Mouse (Mus musculus) gastrocnemius, postnatal 10 days (tissue): ENCODE measurements at regions not wholly inside any gene's neighbourhood (a gene's known extent, or its start where the extent isn't known, plus 50 kb on each side); places are given as distances from the start of the nearest gene placed in this dataset.

Experiments used
- DNase-seq: peaks from one replicate; pipeline ENCODE4 v3.0.0; 2021; ENCODE audit warnings: mixed read lengths

DNA sequence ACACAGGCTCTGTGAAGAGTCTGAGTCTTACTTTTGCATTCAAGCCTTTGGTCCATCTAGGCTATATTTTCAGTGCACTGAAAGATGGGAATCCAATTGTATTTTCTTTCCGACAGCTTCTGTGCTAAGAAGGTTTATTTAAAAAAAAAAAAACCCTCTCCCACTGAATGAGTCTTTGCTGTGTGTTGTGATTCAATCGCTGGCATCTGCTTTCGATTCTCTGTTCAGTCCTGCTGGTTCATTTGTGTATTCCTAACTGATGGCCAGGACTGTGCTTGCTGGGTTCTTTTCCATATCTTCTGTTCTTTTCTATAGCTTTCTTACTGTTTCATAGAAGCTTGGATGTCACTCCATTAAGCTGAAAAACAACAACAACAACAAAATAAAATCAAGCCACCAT is 132.9 kb downstream of the Tex36 start:
- no peak for DNase-seq

- no peak for DNase-seq
Measured at GRCm38 (mm10) chr7:133468346-133468745, 133.6 kb downstream of the Tex36 start.

DNA sequence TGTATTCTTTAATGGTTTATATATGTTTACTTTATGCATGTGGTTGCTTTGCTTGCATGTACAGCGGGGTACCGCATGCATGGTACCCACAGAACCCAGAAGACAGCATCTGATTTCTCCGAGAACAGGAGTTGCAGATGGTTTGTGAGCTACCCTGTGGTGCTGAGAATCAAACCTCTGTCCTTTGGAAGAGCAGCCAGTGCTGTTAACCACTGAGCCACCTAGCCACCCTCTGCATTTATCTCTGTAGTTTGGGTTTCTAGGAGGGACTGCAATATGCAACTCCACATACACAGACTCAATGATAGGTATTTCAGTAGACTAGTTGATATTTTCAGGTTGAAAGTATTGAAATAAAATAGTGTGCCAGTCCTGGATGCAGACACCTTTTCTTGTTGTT is 134.4 kb downstream of the Tex36 start:
- no peak for DNase-seq

- DNase-seq, result no peak
Measured at GRCm38 (mm10) chr7:133459306-133459705, 142.7 kb downstream of the Tex36 start.

- peak; percentile 15 for DNase-seq
Measured at GRCm38 (mm10) chr7:133457436-133458324, 144.3 kb downstream of the Tex36 start.

DNA sequence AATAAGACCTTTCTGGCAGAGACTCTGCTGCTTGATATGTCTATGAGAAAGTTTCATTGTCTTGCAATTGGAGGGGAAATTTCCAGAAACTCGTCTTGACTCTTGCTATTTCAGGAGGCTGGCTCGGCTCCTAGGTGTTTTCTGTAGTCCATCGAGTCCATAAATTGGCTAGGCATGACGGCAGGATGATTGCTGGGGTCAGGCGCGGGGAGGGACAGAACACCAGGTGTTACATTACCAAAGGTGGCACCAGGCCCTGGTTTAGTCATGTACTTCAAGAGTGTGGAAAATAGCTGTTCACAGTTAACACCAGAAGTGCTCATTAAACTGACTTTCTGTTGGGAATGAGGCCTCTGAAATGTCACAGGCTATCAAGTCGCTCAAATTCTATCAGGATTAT is 151.7 kb downstream of the Tex36 start:
- no peak for DNase-seq

DNA sequence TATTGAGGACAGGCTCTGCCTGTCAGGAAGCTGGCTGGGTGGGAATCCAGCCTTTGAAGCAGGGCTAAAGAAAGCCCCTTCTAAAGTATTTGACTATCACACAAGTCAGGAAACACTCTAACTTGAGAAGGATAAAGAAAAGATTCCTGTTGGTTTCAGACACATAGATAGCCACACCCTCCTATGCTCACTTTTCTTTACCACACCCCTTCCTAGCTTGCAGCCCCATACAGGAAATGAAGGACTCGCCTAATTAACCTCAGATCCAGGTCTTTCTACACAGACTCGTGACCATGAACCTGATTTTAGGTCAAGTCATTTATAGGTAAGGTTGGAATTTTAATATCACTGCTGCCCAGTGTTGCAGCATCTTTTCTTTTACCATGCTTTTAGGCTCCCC is 154.9 kb downstream of the Tex36 start:
- DNase-seq, result no peak

- no peak for DNase-seq
Measured at GRCm38 (mm10) chr7:133441661-133442060, 160.3 kb downstream of the Tex36 start.

GRCm38 (mm10) chr7:133441169-133441568 is 160.8 kb downstream of the Tex36 start:
- DNase-seq, result no peak

DNA sequence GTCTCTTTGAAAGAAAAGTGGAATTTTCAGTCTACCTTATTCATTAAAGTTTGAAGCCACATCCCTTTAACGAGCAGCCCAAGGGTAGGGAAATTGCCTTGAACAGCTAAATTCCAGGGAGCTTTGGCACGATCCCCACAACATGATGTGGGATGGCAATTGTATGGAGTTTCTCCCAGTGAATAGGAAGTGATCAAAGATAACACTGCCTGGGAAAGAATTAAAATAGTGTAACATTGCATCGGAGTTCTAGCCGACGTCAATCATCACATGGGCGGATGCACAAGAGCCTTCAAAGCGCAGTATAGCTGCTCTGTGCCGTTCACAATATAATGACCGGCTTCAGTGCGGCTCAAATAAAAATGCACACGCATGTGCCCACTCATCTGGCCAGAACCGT is 161.2 kb downstream of the Tex36 start:
- no peak for DNase-seq

DNA sequence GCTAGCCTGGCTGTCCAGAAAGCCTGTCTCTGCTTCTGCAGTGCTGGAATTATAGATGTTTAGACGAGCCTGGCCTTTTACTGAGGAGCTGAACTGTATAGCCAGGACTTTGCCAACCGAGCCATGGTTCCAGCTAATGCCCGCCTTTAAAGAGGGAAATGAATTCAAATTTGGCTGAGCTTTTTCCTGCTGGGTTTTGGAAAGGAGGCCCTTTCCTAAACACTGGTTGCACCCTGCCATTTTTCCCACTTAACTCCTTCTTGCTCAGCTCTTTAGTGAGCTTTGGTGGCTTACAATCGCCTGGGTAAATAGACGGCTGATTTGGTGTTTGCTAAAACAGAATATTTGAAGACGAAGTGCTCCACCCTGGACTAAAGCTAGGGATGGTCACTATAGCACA is 161.9 kb downstream of the Tex36 start:
- DNase-seq, result no peak

- DNase-seq, result no peak
Measured at GRCm38 (mm10) chr7:133438631-133439030, 163.3 kb downstream of the Tex36 start.

DNA sequence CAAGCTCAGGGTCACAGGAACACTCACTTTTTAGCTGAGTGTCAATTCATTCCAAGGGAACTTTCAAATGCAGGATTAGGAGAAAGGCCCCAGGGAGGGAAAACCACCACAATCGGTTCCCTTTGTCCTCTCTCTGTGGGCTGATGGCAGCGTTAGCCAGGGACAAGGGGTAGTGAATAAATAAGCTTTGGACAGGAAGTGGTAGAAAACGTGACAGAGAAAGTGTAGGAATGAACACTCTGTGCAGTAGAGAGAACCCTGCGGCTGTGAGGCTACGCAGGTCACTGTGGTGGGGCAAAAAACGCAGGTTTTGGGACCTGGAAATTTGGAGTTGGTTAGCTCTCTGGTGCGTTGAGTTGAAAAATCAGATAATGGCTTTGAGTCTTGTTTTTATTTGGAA is 164.1 kb downstream of the Tex36 start:
- DNase-seq, result no peak

GRCm38 (mm10) chr7:133435596-133436357 is 166.2 kb downstream of the Tex36 start:
- DNase-seq, result no peak

DNA sequence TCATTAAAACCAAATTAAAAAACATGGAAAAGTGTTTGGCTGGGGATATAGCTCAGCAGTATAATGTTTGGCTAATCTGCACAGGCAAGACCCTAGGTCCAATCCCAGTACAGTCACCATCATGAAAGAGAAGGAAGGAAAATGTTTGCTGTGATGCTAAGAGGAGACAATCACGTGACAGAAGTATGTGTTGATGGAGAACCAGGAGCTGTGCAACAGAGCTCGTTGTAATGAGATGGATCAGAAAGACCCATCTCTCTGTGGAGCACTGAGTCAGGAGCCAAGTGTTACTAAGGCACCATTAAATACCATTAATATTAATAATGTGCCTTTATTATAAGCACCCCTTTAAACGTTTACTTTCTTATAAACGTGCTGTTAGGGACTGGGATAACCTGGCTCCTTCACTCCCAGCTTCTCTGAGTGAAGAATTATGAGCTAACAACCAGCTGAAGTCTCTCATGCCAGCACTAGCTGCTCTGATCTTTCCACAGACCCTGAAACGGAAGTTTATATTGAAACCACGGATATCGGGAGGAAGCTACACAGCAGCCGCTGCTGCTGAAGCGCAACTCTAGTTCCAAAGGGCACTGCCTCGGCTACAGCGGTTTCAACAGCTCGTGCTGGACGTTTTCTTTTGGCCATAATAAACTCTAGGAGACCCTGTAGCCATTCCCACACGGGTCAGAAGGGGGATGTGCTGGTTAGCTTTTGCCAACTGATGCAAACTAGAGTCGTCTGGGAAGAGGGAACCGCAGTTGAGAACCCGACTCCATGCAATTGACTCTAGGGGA is 167.7 kb downstream of the Tex36 start:
- DNase-seq, result no peak

DNA sequence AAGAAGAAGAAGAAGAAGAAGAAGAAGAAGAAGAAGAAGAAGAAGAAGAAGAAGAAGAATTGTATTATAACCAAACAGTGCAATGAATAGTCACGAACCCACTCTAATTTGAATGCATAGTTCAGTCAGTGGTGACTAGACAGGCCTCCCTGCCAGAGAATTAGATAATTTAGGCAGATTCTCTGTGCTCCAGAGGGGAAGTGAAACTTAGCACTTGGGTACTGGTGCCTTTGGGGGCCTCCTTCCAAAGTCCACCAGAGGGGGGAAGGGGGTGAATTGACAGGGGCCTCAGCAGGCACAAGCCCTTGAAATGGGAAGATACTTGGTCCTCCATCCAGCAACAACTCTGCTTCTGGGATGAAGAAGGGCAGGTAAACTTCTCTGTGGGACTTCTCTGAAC is 169.6 kb downstream of the Tex36 start:
- DNase-seq, result no peak

DNA sequence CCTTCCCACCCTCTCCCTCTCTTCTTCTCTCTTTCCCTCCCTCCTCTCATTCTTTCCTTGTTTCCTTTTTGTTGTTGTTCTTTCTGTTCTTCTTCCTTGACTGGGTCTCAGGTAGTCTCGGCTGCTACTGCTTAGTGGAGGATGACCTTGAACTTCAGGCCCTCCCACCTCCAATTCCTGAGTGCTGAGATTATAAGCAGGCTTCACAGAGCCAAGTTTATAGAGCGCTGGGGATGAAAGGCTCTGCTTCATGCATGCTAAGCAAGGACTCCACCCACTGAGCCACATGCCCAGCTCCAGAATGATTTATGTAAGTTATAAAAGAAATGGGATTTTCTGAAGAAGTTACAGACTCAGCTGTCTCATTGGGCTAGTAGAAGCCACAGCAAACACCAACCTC is 199.9 kb downstream of the Tex36 start:
- DNase-seq, result no peak

GRCm38 (mm10) chr7:133400691-133401090 is 201.3 kb downstream of the Tex36 start:
- no peak for DNase-seq

GRCm38 (mm10) chr7:133388716-133389115 is 213.2 kb downstream of the Tex36 start:
- DNase-seq, result no peak

- DNase-seq, result no peak
Measured at GRCm38 (mm10) chr7:133382032-133382712, 219.8 kb downstream of the Tex36 start.

DNA sequence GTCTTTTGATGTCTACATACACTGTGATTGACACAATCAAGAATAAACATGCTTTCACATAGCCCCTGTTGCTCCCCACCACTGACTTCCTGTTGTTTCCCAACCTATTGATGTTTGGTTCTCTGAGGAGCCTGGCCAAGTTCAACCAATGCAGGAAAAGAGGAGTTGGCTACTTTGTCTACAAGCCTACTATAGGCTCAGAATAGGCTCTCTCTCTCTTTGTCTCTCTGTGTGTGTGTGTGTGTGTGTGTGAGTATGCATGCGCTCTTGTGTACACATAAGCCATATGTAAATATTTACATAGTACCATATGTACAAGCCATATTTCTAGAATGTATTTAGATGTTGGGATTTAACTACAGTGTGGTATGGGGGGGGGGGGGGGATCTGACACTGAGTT is 222.6 kb downstream of the Tex36 start:
- no peak for DNase-seq

GRCm38 (mm10) chr7:133378338-133378737 is 223.6 kb downstream of the Tex36 start:
- DNase-seq, result no peak
